Mouse (Mus musculus): ENCODE results near the gene Gng2.

- no peak for TF ChIP-seq CTCF (IDR thresholded peaks at IDR 0.05; ENCODE audit: insufficient read depth, low read length)
- no peak for TF ChIP-seq POLR2A (IDR thresholded peaks at IDR 0.05; ENCODE audit: borderline replicate concordance, extremely low read depth, low read depth, low read length)
Observed at GRCm38 (mm10) chr14:19968321-19969010, 9.0 kb downstream of the Gng2 start.
